Mouse (Mus musculus) neural tube, postnatal 0 days (tissue): ENCODE measurements around the gene 4930595M18Rik. TPM values are rescaled to one million over a fixed set of nuclear protein-coding genes. Genes with fewer than 3 reads are reported as not detected.

Experiments
- polyA plus RNA-seq: library from polyadenylated mRNA; unstranded; fragments of >200 nt; fragmentation: Nextera tagmentation; extraction: Ambion mirVana; gene quantifications from 2 replicates; pipeline ENCODE4 v1.2.1, GENCODE M21; 2015

4930595M18Rik gene
- polyA plus RNA-seq = not detected in 2 replicates

DNA sequence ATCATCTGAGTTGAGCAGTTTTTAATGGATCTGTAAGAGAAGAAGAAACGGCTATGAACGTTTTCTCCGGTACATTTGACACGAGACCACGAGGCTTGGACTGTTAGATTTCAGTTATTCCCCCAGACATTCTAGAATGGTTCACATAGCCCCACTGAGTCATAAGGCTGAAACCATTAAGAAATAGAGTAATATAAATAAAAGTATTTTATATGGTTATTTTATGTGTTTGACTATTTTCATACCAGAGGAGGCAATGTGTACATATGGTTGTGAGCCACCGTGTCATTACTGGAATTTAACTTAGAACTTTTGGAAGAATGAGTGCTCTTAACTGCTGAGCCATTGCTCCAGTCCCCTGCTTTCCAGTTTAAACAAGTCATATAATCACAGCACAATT, at the start of gene 4930595M18Rik:
TSS of gene 4930595M18Rik (minus strand) at position 101 of the 400 bp plus-strand sequence.

